Mouse (Mus musculus) heart, adult 2 months (tissue): ENCODE measurements around the gene Tmem170.

Experiments used
- EP300 ChIP-seq: fragments of 200-500 bp; IDR thresholded peaks from 2 replicates; pipeline ENCODE4 v1.6.1; 2011; ENCODE audit warnings: low read depth, low read length, control low read depth; ENCODE audit not compliant: insufficient read depth
- POLR2A ChIP-seq: fragments of 200-500 bp; IDR thresholded peaks from 2 replicates; pipeline ENCODE4 v1.6.1; 2011; ENCODE audit warnings: mild to moderate bottlenecking, low read depth, low read length, control low read depth; ENCODE audit not compliant: insufficient read depth

DNA sequence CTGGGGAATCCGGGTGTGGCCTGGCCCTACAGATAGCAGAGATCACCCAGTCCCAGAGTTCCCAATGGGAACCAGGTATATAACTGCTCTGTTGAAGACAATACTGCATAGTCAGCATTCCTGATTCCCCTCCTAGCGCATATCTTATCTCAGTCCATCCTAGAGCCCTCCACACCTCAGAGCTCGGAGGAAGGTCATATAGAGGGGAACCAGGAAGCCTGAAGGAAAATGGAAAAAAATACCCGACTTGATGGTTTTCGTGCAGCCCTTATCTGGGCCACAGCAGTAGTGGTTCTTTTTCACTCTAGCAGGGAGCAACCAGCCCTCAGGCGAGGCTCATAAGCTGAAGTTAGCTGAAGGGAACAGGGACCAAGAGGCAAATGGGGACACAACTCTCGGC lies 48.4 kb upstream of the Tmem170 start:
- TF ChIP-seq EP300 (no peak), POLR2A (no peak)
